Mouse (Mus musculus) cerebellum, postnatal 14 days (tissue): ENCODE results near the gene Ptprh.

ENCODE experiments used
- DNase-seq, 2 experiments: peaks; one replicate each; pipeline ENCODE4 v3.0.0; 2021; ENCODE audit warnings: mixed read lengths in 2 of 2

The Ptprh gene

GRCm38 (mm10) chr7:4522292-4522691 lies 81.5 kb downstream of the Ptprh start:
- no peak for DNase-seq

DNA sequence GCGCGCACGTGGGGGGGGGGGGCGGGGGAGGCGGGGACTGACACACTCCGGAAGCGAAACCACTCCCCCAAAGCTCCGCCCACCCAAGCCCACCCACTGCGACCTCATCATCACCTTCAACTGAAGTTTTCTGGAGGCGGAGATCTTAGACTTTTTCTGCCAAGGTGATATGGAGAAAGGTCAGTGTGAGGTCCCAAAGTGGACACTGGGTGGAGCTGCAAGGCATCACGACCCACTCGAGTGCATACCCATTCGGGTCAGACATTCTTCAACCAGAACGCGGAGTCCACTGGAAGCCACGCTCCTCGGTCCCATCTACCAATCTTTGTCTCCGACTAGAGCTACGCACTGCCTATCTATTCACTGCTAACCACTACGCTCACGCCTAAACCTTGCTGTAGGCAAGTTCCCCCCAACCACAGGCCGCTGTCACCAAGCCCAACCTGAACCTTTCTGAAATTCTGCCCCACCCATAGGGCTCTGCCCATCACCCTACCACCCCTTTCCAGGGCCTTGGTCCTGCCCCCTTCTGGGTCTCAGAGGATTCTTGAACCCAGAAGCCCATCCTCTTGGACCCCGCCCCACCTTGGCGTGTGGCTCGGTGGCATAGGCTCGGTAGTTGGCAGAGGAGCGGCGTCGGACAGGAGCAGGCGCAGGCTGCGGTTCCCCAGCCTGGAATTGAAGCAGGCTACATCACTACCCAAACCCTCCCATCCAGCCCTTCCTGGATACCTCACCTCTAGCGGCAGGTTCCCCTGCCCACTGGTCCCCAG lies 82.4 kb downstream of the Ptprh start:
- DNase-seq: no peak

DNA sequence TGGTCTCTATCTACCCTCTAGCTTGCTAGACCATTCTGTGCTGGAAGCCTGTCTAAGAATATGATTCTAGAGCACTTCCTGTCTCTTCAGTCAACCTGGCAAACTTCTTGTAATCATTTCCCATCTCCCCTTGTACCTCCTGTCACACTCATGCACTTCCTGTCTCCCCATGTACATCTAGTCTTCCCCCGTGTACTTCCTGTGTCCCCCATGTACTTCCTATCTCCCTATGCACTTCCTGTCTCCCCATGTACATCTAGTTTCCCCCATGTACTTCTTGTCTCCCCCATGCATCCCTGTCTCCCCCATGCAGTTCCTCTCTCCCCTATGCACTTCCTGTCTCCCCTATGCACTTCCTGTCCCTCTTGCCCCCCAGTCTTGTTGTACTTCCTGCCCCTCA lies 85.4 kb downstream of the Ptprh start:
- no peak for DNase-seq

DNA sequence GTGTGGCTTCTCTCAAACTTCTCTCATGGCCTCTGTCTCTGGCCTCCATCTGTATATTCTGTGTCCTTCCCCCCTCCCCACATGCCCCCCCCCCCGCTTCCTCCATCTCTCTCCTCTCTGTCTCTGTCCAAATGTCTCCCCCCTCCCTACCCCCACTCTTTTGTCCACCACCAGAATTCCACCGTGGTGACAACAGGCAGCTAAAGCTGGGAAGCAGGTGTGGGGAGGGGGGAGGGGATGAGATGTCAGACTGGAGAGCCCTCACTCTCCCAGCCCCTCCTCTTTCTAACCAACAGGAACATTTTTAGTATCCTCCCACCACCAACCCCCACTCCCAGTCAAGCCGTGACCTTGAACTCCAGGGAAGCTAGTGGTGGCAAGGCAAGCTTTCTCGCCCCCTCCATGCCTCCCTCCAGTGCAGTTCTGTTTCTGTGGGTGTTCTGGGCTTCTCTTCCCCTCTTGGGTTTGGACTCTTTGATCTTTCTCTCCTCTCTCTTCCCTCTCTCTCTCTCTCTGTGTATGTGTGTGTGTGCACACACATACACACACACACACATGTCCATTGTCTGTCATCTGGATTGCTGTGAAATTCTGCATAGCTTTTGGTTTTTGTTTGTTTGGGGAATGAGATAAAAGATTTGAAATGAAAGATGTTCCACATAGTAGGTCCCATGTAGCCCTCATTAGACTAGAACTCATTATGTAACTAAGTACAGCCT lies 87.3 kb downstream of the Ptprh start, which contains the start of gene Tnnt1:
Gene Tnnt1 (minus strand): TSS at position 51 of the 719 bp plus-strand sequence.
- no peak for DNase-seq

- no peak for DNase-seq
Measured at GRCm38 (mm10) chr7:4515853-4516252, 88.0 kb downstream of the Ptprh start.

- DNase-seq: no peak
Measured at GRCm38 (mm10) chr7:4513829-4514712, 89.8 kb downstream of the Ptprh start.

DNA sequence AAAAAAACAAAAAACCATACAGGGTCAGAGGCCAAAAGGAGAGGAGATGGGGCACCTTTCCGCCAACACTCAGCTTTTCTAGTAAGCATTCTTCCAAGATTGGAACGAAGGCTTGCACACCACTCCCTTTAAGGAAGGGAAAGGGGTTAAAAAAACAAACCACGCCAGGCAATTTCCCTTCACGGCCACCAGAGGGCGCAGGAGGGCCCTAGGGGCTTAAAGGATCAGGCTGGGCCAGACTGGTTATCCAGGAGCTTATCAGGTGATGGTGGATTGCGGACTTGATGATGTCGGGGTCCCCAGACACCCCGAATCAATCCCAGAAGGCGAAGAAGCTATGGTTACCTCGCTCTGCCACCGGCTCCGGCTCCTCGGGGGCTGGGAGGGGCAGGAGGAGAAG lies 90.6 kb downstream of the Ptprh start:
- peak in 1 of 2 experiments; percentile 56 for DNase-seq

DNA sequence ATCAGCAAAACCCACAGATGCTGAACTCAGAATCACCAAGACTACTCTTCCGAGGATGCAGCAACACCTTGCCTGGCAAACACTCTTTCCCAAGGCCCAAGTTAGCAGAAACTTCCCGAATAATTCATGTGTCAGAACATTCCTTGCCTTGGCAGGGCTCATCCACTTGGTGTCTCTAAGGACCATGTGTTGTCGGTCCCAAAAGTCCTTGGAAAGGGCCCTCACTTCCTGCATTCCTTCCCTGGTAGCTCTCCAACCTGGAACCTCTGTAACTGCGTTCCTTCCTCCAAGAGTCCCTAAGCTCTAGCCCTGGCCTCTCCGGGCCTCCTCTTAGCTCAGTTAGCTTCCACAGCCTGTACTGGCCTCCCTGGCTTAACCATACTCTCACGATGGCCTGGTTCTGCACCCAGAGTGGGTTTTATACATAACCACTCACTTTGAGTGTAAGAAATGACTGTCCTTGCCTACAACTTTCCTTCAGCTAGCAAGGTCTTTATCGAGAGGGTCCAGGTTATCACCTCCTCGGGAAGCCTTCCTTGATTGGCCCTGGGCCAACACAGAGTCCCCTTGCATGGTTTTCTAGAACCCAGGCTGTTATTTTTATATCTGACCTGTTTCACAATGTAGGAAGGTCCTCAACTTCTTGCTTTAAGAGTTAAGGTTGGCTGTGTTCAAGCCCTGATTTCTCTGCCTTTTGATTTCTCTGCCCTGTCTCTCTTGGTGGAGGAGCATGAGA lies 92.2 kb downstream of the Ptprh start:
- no peak for DNase-seq

DNA sequence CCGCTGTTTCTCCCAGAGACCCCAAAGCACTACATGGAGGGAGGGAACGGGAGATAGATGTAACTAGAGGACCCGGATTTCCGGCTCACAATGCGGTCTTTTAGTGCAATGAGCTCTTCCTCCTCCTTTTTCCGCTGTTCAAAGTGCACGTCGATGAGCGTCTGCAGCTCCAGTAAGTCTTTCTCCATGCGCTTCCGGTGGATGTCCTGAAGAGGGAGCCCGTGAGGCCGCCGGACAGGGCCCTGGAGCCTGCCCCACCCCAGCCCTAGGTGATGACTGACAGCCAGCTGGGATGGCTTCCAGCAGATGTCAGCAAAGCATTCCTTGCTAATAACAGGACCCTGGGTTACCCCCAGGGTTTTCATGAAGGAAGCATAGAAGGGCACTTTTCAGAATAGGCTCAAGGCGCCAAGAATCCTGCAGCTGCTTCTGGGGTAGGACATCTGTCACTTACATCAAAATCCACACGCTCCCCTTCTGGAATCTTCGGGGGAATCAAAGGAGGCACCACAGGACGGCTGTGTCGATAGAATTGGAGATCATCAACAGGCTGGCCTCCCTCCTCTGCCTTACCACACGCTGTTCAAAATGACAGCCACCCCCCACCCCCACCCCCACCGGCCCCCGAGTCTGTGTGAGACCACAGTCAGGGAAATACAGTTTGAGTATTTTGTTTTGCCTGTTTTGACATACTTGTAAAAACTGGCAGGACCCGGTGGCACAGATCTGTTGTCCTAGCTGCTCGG lies 93.8 kb downstream of the Ptprh start:
- peak; percentile 72 to 77 for DNase-seq

GRCm38 (mm10) chr7:4508739-4509116 lies 95.1 kb downstream of the Ptprh start:
- DNase-seq: no peak

GRCm38 (mm10) chr7:4508062-4508738 lies 95.6 kb downstream of the Ptprh start:
- no peak for DNase-seq

DNA sequence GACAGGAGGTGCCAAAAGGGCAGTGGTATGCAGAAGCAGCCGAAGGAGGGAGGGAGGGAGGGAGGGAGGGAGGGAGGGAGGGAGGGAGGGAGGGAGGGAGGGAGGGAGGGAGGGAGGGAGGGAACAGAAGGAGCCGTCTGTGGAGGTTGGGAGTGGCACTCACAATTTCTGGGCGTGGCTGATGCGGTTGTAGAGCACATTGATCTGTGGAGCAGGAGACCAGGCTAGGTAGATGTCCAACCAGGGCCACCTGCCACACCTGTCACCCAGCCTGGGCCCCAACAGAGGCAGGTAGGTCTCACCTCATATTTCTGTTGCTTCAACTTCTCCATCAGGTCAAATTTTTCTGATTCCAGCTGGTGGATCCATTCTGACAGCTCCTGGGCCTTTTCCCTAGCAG lies 96.6 kb downstream of the Ptprh start:
- no peak for DNase-seq

DNA sequence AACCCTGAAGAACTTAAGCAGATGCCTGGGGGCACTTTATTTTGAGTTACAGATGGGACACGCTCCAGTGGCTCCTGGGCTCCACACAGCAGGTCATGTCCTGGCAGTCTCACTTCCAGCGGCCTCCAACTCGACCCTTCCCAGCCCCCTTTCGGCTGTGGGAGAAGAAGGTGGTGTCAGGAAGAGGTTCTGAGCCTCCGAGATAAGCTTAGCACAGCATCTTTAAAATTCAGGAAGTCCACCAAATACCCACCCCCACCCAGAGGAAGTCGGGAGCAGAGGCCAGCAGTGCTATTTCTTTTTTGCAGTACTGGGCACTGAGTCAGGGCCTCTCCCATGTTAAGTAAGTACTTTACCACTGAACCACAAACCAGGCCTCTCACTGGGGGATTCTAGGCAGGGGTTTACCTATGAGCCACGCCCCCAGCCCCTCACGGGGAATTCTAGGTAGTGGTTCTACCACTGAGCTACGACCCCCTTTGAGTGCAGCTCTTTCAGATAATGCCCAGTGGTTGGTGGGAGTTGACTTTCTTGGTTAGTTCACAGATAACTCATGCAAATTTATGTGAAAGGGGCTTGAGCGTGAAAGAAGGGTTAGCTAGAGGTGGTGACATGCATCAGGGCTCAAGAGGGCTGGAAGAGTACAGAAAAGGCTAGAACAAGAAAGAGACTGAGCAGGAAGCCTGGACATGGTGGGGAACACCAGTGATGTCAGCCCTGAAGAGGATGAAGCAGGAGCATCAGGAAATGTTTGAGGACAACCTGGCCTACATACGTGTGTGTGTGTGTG lies 99.0 kb downstream of the Ptprh start:
- DNase-seq: no peak

GRCm38 (mm10) chr7:4503858-4504257 lies 100.0 kb downstream of the Ptprh start:
- no peak for DNase-seq

DNA sequence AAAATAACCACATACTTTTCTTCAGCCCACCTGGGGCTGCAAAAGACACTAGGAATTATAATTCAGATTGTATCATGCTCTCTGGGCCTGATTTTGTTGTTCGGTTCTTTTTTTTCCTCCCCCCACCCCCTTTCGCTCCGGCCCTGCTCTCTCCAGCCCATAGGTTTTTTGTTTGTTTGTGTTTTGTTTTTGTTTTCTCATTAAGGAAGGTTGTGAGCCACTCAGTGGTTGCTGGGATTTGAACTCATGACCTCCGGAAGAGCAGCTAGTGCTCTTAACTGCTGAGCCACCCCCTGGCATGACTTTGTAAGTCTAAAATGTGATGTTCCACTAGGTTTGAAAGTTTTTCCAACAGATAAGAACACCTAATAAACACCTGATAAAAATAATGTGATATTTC lies 100.7 kb downstream of the Ptprh start:
- no peak for DNase-seq

DNA sequence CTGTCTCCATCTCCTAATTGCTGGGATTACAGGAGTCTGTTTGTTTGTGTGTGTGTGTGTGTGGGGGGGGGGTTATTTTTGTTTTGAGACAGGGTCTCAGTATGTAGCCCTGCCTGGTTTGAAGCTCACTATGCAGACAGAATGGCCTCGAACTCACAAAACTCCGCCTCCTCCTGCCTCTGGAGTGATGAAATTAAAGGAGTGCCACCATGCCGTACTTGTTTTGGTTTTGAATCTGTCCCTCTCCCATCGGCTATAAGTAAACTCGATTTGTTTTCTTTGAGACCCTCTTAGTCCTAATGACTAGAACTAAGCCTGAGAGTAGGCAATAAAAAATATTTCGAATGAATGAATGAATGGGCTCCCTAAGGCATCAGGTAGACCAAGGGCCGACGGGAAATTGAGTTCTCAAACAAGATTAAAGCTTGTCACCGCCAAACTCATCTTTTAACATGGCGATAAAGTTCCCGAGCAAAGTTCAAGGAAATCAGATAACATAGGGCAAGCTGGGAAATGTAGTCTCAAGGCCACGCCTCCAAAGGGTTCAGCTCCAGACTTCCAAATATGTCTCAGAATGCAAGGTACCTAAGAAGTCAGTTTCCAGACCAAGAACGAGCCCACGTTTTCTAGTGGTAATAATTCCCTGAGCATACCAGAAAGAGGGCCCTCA lies 101.3 kb downstream of the Ptprh start:
- peak; percentile 46 to 66 for DNase-seq

DNA sequence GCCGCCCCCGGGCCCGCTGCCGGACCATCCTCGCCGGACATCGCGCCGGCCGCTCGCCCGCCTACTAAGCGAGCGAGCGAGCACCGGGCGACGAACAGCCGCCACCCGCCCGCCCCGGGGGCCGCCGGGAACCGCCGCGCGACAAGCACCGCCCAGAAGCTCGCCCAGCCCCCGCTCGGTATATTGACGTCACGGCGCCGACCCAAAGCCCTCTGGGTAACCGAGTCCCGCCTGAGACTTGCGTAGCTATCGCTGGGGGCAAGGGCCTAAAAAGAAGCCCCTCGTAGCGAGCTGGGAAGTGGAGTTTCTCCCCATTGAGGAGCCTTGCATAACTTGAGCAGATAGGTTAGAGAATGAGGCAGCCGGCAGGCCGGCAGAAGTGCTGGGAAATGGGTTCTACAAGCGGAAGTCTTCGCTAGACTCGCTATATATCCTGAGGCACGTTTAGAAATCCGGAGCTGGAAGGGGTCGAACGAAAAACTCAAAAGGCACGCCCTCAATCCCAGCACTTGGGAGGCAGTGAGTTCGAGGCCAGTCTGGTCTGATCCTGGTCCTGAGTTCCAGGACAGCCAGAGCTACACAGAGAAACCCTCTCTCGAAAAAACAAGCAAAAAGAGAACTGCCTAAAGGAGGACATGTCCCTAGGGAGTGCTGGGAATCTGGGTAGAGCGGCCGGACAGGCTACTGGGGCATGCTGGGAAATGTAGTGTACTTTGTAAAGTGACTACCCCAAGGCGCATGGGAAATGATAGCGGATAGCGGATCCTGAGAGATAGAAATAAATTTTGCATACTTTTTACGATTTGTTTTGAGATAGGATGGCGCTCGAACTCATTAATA lies 102.1 kb downstream of the Ptprh start, which contains the start of gene Ppp1r12c:
Gene Ppp1r12c (minus strand): TSS at position 123 of the 840 bp plus-strand sequence.
- DNase-seq: peak; percentile 97 to 98

DNA sequence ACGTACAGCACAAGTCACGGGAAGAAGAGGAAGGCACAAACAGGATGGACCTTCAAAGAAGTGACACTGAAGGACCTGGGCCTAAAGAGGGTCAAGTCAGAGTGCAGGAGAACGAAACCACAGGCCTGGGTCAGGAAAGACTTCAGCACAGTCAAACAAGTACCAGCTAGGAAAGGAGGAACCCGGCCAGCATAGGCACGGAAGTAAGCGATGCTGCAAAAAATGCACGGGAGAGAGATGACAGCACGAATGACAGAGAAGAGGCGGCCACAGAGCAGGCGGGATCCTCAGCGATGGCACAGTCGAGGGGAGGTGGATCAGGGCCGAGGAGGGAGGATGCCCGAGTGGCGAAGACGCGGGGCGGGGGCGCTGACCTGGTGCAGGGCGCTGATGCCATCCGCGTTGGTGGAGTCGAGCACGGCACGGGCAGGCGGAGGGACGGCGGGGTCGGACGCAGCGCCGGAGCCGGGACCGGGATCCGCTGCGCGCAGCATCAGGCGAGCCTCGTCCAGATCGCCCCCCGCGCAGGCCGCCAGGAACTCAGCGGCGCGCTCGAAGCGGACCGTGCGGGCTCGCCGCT lies 102.9 kb downstream of the Ptprh start:
- DNase-seq: peak; percentile 74 to 80
